Mouse (Mus musculus) CH12.LX (cell line): ENCODE data around the gene Synpo2l.

Experiments used
- CHD1 ChIP-seq: IDR thresholded peaks from 2 replicates; pipeline ENCODE4 v1.6.1; 2012; ENCODE audit warnings: low read depth, low read length, improper control_type of control experiment, inconsistent platforms
- CTCF ChIP-seq, 2 experiments: IDR thresholded peaks in 1 of 2; conservative IDR thresholded peaks in 1 of 2; 2 replicates each; pipeline ENCODE4 v1.5.1; 2011 to 2012; ENCODE audit warnings: low read depth in 2 of 2, low read length in 2 of 2, improper control_type of control experiment in 1 of 2, inconsistent platforms in 1 of 2, mild to moderate bottlenecking in 1 of 2, moderate library complexity in 1 of 2
- EP300 ChIP-seq: IDR thresholded peaks from 2 replicates; pipeline ENCODE4 v1.6.1; 2011; ENCODE audit warnings: low read length, improper control_type of control experiment
- JUND ChIP-seq: conservative IDR thresholded peaks from 2 replicates; pipeline ENCODE4 v1.6.1; 2011; ENCODE audit warnings: low read depth, low read length, improper control_type of control experiment
- MAFK ChIP-seq: IDR thresholded peaks from 2 replicates; pipeline ENCODE4 v1.6.1; 2011; ENCODE audit warnings: low read length, improper control_type of control experiment; ENCODE audit not compliant: insufficient replicate concordance
- MAZ ChIP-seq: IDR thresholded peaks from 2 replicates; pipeline ENCODE4 v1.6.1; 2012; ENCODE audit warnings: low read depth, mild to moderate bottlenecking, inconsistent platforms, low read length, improper control_type of control experiment, moderate library complexity
- NELFE ChIP-seq: IDR thresholded peaks from 2 replicates; pipeline ENCODE4 v1.6.1; 2011; ENCODE audit warnings: low read depth, low read length, improper control_type of control experiment
- POLR2A ChIP-seq: IDR thresholded peaks from 2 replicates; pipeline ENCODE4 v1.6.1; 2011; ENCODE audit warnings: low read depth, mild to moderate bottlenecking, improper control_type of control experiment, low read length
- RAD21 ChIP-seq: IDR thresholded peaks from 2 replicates; pipeline ENCODE4 v1.6.1; 2011; ENCODE audit warnings: low read depth, mild to moderate bottlenecking, low read length, improper control_type of control experiment, moderate library complexity
- TCF12 ChIP-seq: IDR thresholded peaks from 2 replicates; pipeline ENCODE4 v1.6.1; 2014; ENCODE audit warnings: low read depth, mild to moderate bottlenecking, inconsistent platforms, low read length, improper control_type of control experiment
- USF1 ChIP-seq: IDR thresholded peaks from 2 replicates; pipeline ENCODE4 v1.6.1; 2014; ENCODE audit warnings: low read depth, mild to moderate bottlenecking, inconsistent platforms, low read length, improper control_type of control experiment
- ZMIZ1 ChIP-seq: IDR thresholded peaks from 2 replicates; pipeline ENCODE4 v1.6.1; 2012; ENCODE audit warnings: low read depth, mild to moderate bottlenecking, inconsistent platforms, low read length, improper control_type of control experiment
- ZNF384 ChIP-seq: IDR thresholded peaks from 2 replicates; pipeline ENCODE4 v1.6.1; 2012; ENCODE audit warnings: low read depth, low read length, improper control_type of control experiment, inconsistent platforms

- TF ChIP-seq CTCF (conservative IDR thresholded peaks at IDR 0.05 in 1 of 2, IDR thresholded peaks at IDR 0.05 in 1 of 2; ENCODE audit: low read depth in 2 of 2, low read length in 2 of 2) (peak in 1 of 2 experiments; percentile 61; a peak in 2 of 4 replicates), USF1 (no peak), NELFE (no peak), EP300 (no peak), TCF12 (no peak), ZNF384 (no peak), MAZ (no peak), POLR2A (no peak), RAD21 (peak; percentile 59), JUND (no peak), ZMIZ1 (no peak), MAFK (no peak), CHD1 (no peak)
Observed at GRCm38 (mm10) chr14:20696986-20697385, 28.8 kb upstream of the Synpo2l start.
